Mouse (Mus musculus) kidney, embryonic 16.5 days (tissue): ENCODE data around the gene Crip3. TPM values are rescaled to one million over a fixed set of nuclear protein-coding genes. Genes with fewer than 3 reads are reported as not detected.

ENCODE experiments used
- ATAC-seq: fragments of 200-750 bp; cut with Nextera tagmentation; 2 replicates; pipeline ENCODE4 v1.8.0; 2017; ENCODE audit warnings: moderate TSS enrichment; ENCODE audit not compliant: low FRiP score, low TSS enrichment
- H3K27ac ChIP-seq: fragments of 300-500 bp; sonication (generic); 2 replicates; pipeline ENCODE4 v1.5.1; 2014; ENCODE audit warnings: low read length
- H3K27me3 ChIP-seq: fragments of 300-500 bp; sonication (generic); 2 replicates; pipeline ENCODE4 v1.6.1; 2014; ENCODE audit warnings: low read length, control low read depth, mixed read lengths; ENCODE audit not compliant: insufficient read depth
- H3K36me3 ChIP-seq: fragments of 300-500 bp; sonication (generic); 2 replicates; pipeline ENCODE4 v1.6.1; 2014; ENCODE audit warnings: low read length, control low read depth, mixed read lengths; ENCODE audit not compliant: insufficient read depth
- H3K4me1 ChIP-seq: fragments of 300-500 bp; sonication (generic); 2 replicates; pipeline ENCODE4 v1.6.1; 2014; ENCODE audit warnings: low read length, control low read depth, mixed read lengths; ENCODE audit not compliant: insufficient read depth
- H3K4me2 ChIP-seq: fragments of 300-500 bp; sonication (generic); replicated peaks from 2 replicates; pipeline ENCODE4 v1.6.1; 2014; ENCODE audit warnings: low read depth, low read length
- H3K4me3 ChIP-seq: fragments of 300-500 bp; sonication (generic); 2 replicates; pipeline ENCODE4 v1.5.1; 2014; ENCODE audit warnings: mild to moderate bottlenecking, low read length
- H3K9ac ChIP-seq: fragments of 300-500 bp; sonication (generic); replicated peaks from 2 replicates; pipeline ENCODE4 v1.6.1; 2014; ENCODE audit warnings: low read length
- H3K9me3 ChIP-seq: fragments of 300-500 bp; sonication (generic); 2 replicates; pipeline ENCODE4 v1.6.1; 2016; ENCODE audit warnings: low read length, control low read depth
- WGBS: fragments of 180-500 bp; shearing (Covaris S2); extraction: QIAGEN DNeasy Blood & Tissue Kit; methylation state at CpG from one replicate; pipeline ENCODE4 v1.1.7; 2014; 5-methylcytosine and 5-hydroxymethylcytosine counted together
- polyA plus RNA-seq: library from polyadenylated mRNA; unstranded; fragments of >200 nt; fragmentation: Nextera tagmentation; extraction: Ambion mirVana; gene quantifications from 2 replicates; pipeline ENCODE4 v1.2.1, GENCODE M21; 2015

The Crip3 gene
- polyA plus RNA-seq, 1 experiment from 2014 or later: 0.54 TPM

- no peak for ATAC-seq
- Histone ChIP-seq H3K4me1 (peaks cover 26% of the 10 kb centered on the region), H3K27me3 (peaks cover 58% of the 10 kb centered on the region), H3K9me3 (no peaks in the 10 kb centered on the region), H3K4me3 (peak overlapping the region; percentile 39), H3K36me3 (no peaks in the 10 kb centered on the region), H3K27ac (no peak overlapping the region), H3K9ac (no peak overlapping the region), H3K4me2 (peak overlapping the region; percentile 64)
- under 1% methylated on average over 26 of the region's 26 CpGs for WGBS
Measured at GRCm38 (mm10) chr17:46453970-46454411, 25.3 kb downstream of the Crip3 start.

- H3K4me1 ChIP-seq: peaks cover 26% of the 10 kb centered on the region
- no peaks in the 10 kb centered on the region for H3K9me3 ChIP-seq
- no peak for ATAC-seq
- H3K27ac ChIP-seq: no peak overlapping the region
- peaks cover 63% of the 10 kb centered on the region for H3K27me3 ChIP-seq
- H3K4me2 ChIP-seq: peak overlapping the region; percentile 64
- WGBS: under 1% methylated on average over 9 of the region's 9 CpGs
- H3K36me3 ChIP-seq: no peaks in the 10 kb centered on the region
- H3K4me3 ChIP-seq: peak overlapping the region; percentile 39
- no peak overlapping the region for H3K9ac ChIP-seq
Measured at GRCm38 (mm10) chr17:46454539-46454938, 25.8 kb downstream of the Crip3 start.

GRCm38 (mm10) chr17:46455110-46455691 is 26.5 kb downstream of the Crip3 start:
- under 1% methylated on average over 33 of the region's 33 CpGs for WGBS
- Histone ChIP-seq H3K4me3 (peak overlapping the region; percentile 39), H3K27ac (no peak overlapping the region), H3K36me3 (no peaks in the 10 kb centered on the region), H3K4me1 (peaks cover 27% of the 10 kb centered on the region), H3K9ac (peak overlapping the region; percentile 5; the same call in 1 of the 2 replicates), H3K27me3 (peaks cover 70% of the 10 kb centered on the region), H3K4me2 (peak overlapping the region; percentile 64), H3K9me3 (no peaks in the 10 kb centered on the region)
- ATAC-seq: no peak

- no peak overlapping the region for H3K4me2 ChIP-seq
- H3K27me3 ChIP-seq: peaks cover 78% of the 10 kb centered on the region
- H3K4me3 ChIP-seq: no peak overlapping the region
- H3K9ac ChIP-seq: no peak overlapping the region
- no peak overlapping the region for H3K27ac ChIP-seq
- H3K4me1 ChIP-seq: peaks cover 37% of the 10 kb centered on the region
- no peak for ATAC-seq
- WGBS: 13% methylated on average over 10 of the region's 10 CpGs
- H3K36me3 ChIP-seq: no peaks in the 10 kb centered on the region
- no peaks in the 10 kb centered on the region for H3K9me3 ChIP-seq
Measured at GRCm38 (mm10) chr17:46457791-46458190, 29.1 kb downstream of the Crip3 start.

GRCm38 (mm10) chr17:46458439-46458838 is 29.7 kb downstream of the Crip3 start:
- no peak overlapping the region for H3K4me2 ChIP-seq
- H3K4me1 ChIP-seq: peaks cover 33% of the 10 kb centered on the region
- no peak overlapping the region for H3K9ac ChIP-seq
- no peak for ATAC-seq
- H3K27me3 ChIP-seq: peaks cover 73% of the 10 kb centered on the region
- H3K27ac ChIP-seq: no peak overlapping the region
- 38% methylated on average over 3 of the region's 3 CpGs for WGBS
- no peaks in the 10 kb centered on the region for H3K36me3 ChIP-seq
- no peak overlapping the region for H3K4me3 ChIP-seq
- no peaks in the 10 kb centered on the region for H3K9me3 ChIP-seq

GRCm38 (mm10) chr17:46460673-46461072 is 31.9 kb downstream of the Crip3 start:
- under 1% methylated on average over 32 of the region's 32 CpGs for WGBS
- peak overlapping the region; percentile 54 for H3K4me2 ChIP-seq
- no peaks in the 10 kb centered on the region for H3K36me3 ChIP-seq
- H3K4me1 ChIP-seq: peaks cover 11% of the 10 kb centered on the region
- no peak overlapping the region for H3K27ac ChIP-seq
- peaks cover 56% of the 10 kb centered on the region for H3K27me3 ChIP-seq
- no peak for ATAC-seq
- H3K9ac ChIP-seq: peak overlapping the region; percentile 53
- H3K9me3 ChIP-seq: no peaks in the 10 kb centered on the region
- H3K4me3 ChIP-seq: peak overlapping the region; percentile 43

GRCm38 (mm10) chr17:46461347-46461746 is 32.6 kb downstream of the Crip3 start:
- peaks cover 11% of the 10 kb centered on the region for H3K4me1 ChIP-seq
- H3K9ac ChIP-seq: no peak overlapping the region
- H3K27me3 ChIP-seq: peaks cover 49% of the 10 kb centered on the region
- no peak overlapping the region for H3K27ac ChIP-seq
- no peak for ATAC-seq
- no peaks in the 10 kb centered on the region for H3K36me3 ChIP-seq
- H3K4me3 ChIP-seq: peak overlapping the region; percentile 43
- H3K4me2 ChIP-seq: peak overlapping the region; percentile 54
- no peaks in the 10 kb centered on the region for H3K9me3 ChIP-seq
- 9% methylated on average over 8 of the region's 8 CpGs for WGBS

- WGBS: 86% methylated on average over 5 of the region's 5 CpGs
- no peak for ATAC-seq
- Histone ChIP-seq H3K4me3 (no peak overlapping the region), H3K9me3 (no peaks in the 10 kb centered on the region), H3K4me2 (no peak overlapping the region), H3K27me3 (peaks cover 42% of the 10 kb centered on the region), H3K36me3 (no peaks in the 10 kb centered on the region), H3K4me1 (peaks cover 11% of the 10 kb centered on the region), H3K9ac (no peak overlapping the region), H3K27ac (no peak overlapping the region)
Measured at GRCm38 (mm10) chr17:46462226-46462625, 33.5 kb downstream of the Crip3 start.

- H3K4me2 ChIP-seq: no peak overlapping the region
- ATAC-seq: no peak
- no peak overlapping the region for H3K4me3 ChIP-seq
- no peaks in the 10 kb centered on the region for H3K4me1 ChIP-seq
- H3K27me3 ChIP-seq: no peaks in the 10 kb centered on the region
- H3K9ac ChIP-seq: no peak overlapping the region
- H3K27ac ChIP-seq: no peak overlapping the region
- H3K9me3 ChIP-seq: no peaks in the 10 kb centered on the region
- no peaks in the 10 kb centered on the region for H3K36me3 ChIP-seq
- 64% methylated on average over 9 of the region's 9 CpGs for WGBS
Measured at GRCm38 (mm10) chr17:46467830-46468229, 39.1 kb downstream of the Crip3 start.

- H3K27me3 ChIP-seq: peaks cover under 1% of the 10 kb centered on the region; the same call in 1 of the 2 replicates
- 58% methylated on average over 8 of the region's 8 CpGs for WGBS
- no peaks in the 10 kb centered on the region for H3K36me3 ChIP-seq
- H3K4me2 ChIP-seq: no peak overlapping the region
- H3K4me3 ChIP-seq: no peak overlapping the region
- no peak for ATAC-seq
- no peaks in the 10 kb centered on the region for H3K9me3 ChIP-seq
- H3K9ac ChIP-seq: no peak overlapping the region
- no peaks in the 10 kb centered on the region for H3K4me1 ChIP-seq
- no peak overlapping the region for H3K27ac ChIP-seq
Measured at GRCm38 (mm10) chr17:46476601-46477000, 47.9 kb downstream of the Crip3 start.
